8 mouse cellular contexts compared by ENCODE assay signal in genomic region chr16:45990901-45991676, GRCm38 (mm10). TPM values are rescaled to one million over a fixed set of nuclear protein-coding genes. Genes with fewer than 3 reads are reported as not detected.
DNase-seq lines count a peak whose midpoint lies in the region; ATAC-seq and TF ChIP-seq lines count a peak whose summit lies in the region.
"Had no signal": no experiment of that assay in that cellular context is flagged by ENCODE, and none has a peak within 500 bp of the region (broad histone marks: within the 10 kb centered on the region; RNA-seq: fewer than 3 reads in every experiment).

No protein-coding gene starts in this region.

- no peaks in the 10 kb centered on the region for H3K36me3 ChIP-seq in kidney, adult 2 months (ENCODE audit: control insufficient read depth, insufficient read depth, low read length)
- H3K36me3 ChIP-seq in ES-E14 (ENCODE audit: control insufficient read depth, insufficient read depth, low read length, poor library complexity, severe bottlenecking), result no peaks in the 10 kb centered on the region
- no peaks in the 10 kb centered on the region for H3K36me3 ChIP-seq in hindbrain, postnatal 0 days (ENCODE audit: insufficient read depth, low read length)

- ATAC-seq in hindbrain, postnatal 0 days, result no peak

- no peak for TF ChIP-seq POLR2A in kidney, adult 2 months (IDR thresholded peaks at IDR 0.05; ENCODE audit: low read depth, low read length)

- no peaks in the 10 kb centered on the region for H3K9me3 ChIP-seq in ES-E14 (ENCODE audit: control insufficient read depth, insufficient read depth, low read depth, low read length)
- H3K9me3 ChIP-seq in hindbrain, postnatal 0 days (ENCODE audit: low read length), result no peaks in the 10 kb centered on the region

- H3K27ac ChIP-seq in kidney, adult 2 months (ENCODE audit: insufficient read depth, low read depth, low read length), result no peak overlapping the region
- H3K27ac ChIP-seq in ES-E14 (ENCODE audit: insufficient read depth, low read depth, low read length, poor library complexity, severe bottlenecking), result no peak overlapping the region
- H3K27ac ChIP-seq in hindbrain, postnatal 0 days, result no peak overlapping the region

- H3K4me1 ChIP-seq in kidney, adult 2 months (ENCODE audit: control insufficient read depth, insufficient read depth, low read length), result no peaks in the 10 kb centered on the region
- H3K4me1 ChIP-seq in ES-E14 (ENCODE audit: control insufficient read depth in 2 of 2, insufficient read depth in 2 of 2, low read length in 2 of 2, poor library complexity in 1 of 2), result no peaks in the 10 kb centered on the region
- H3K4me1 ChIP-seq in hindbrain, postnatal 0 days (ENCODE audit: insufficient read depth, low read length), result no peaks in the 10 kb centered on the region

- no peaks in the 10 kb centered on the region for H3K27me3 ChIP-seq in kidney, adult 2 months (replicated peaks; ENCODE audit: control insufficient read depth, insufficient read depth, low read length)
- H3K27me3 ChIP-seq in hindbrain, postnatal 0 days (ENCODE audit: insufficient read depth, low read length), result no peaks in the 10 kb centered on the region

- peak; percentile 17 for DNase-seq in kidney, adult 2 months
- DNase-seq in kidney, adult 8-10 months, result no peak
- DNase-seq in A20 (ENCODE audit: low read depth, low spot score) (peak; percentile 21), ES-E14 (ENCODE audit: low read depth, low spot score) (no peak)
- peak; percentile 70 for DNase-seq in hindbrain, postnatal 0 days (ENCODE audit: low spot score)
- no peak for DNase-seq in spleen, postnatal 36 days (ENCODE audit: low spot score in 2 of 2)
- DNase-seq in layer of hippocampus, postnatal 10 days (ENCODE audit: low spot score in 2 of 2), result no peak
- DNase-seq: lung, adult 2 months had no signal

- TF ChIP-seq CTCF in kidney, adult 2 months (conservative IDR thresholded peaks at IDR 0.05; ENCODE audit: insufficient read depth, insufficient read length, low read depth, low read length), result 0 out of 2 replicates have a peak, but pooled peaks have one; percentile 13
- TF ChIP-seq CTCF in hindbrain, postnatal 0 days (IDR thresholded peaks at IDR 0.05; ENCODE audit: low read depth), result peak; percentile 52

- no peak overlapping the region for H3K9ac ChIP-seq in ES-E14 (ENCODE audit: insufficient read depth, low read depth, low read length, poor library complexity, severe bottlenecking)
- no peak overlapping the region for H3K9ac ChIP-seq in hindbrain, postnatal 0 days (replicated peaks; ENCODE audit: low read length)

- WGBS in kidney, adult 2 months, result 52% methylated on average over 10 of the region's 10 CpGs
- WGBS in hindbrain, postnatal 0 days, result 49% methylated on average over 10 of the region's 10 CpGs

- no peak overlapping the region for H3K4me2 ChIP-seq in hindbrain, postnatal 0 days (ENCODE audit: low read depth, low read length)

- H3K4me3 ChIP-seq in kidney, adult 2 months (ENCODE audit: insufficient read depth, low read depth, low read length), result no peak overlapping the region
- no peak overlapping the region for H3K4me3 ChIP-seq in ES-E14 (ENCODE audit: insufficient read depth in 1 of 2, low read depth in 1 of 2, low read length in 2 of 2, poor library complexity in 1 of 2, severe bottlenecking in 1 of 2)
- no peak overlapping the region for H3K4me3 ChIP-seq in hindbrain, postnatal 0 days (ENCODE audit: low read length)

- in situ Hi-C loops in ES-E14 (cut with MboI; ENCODE audit: low sequenced_read_pairs in 2 of 2, unreplicated experiment in 2 of 2), result no loop called here

TF ChIP-seq in ES-E14, 5 proteins besides CTCF, POLR2A, EP300 and RAD21:
- TF ChIP-seq CHD2 (IDR thresholded peaks at IDR 0.05; ENCODE audit: low read depth, low read length) (no peak), ZNF384 (IDR thresholded peaks at IDR 0.05; ENCODE audit: low read depth, low read length) (peak; percentile 62; the same call in 1 of the 2 replicates)

RNA-seq across cellular contexts. Expression of gene Plcxd2, which starts 18.9 kb away (rescaled TPM):
- polyA plus RNA-seq in kidney, adult 2 months (2012; rRNA removed), result 1.4 and 1.7 TPM in 2 replicates
- 2.3 and 3.3 TPM in 2 replicates for total RNA-seq in ES-E14 (2012; rRNA removed)
- 37.2 and 38.3 TPM in 2 replicates for total RNA-seq in hindbrain, postnatal 0 days (2014; rRNA removed)
- polyA plus RNA-seq in hindbrain, postnatal 0 days (2015; fragmentation: Nextera tagmentation; extraction: Ambion mirVana), result 12.2 and 12.7 TPM in 2 replicates
- total RNA-seq in layer of hippocampus, postnatal 10 days (2021), result 10 to 100 TPM; 32.8 to 34.0 TPM

RNA-seq across cellular contexts. Expression of gene Phldb2, which starts 37.7 kb away (rescaled TPM):
- polyA plus RNA-seq in kidney, adult 2 months (2012; rRNA removed), result 55.4 and 73.5 TPM in 2 replicates
- 22.3 and 36.2 TPM in 2 replicates for total RNA-seq in ES-E14 (2012; rRNA removed)
- 3.3 and 4.5 TPM in 2 replicates for total RNA-seq in hindbrain, postnatal 0 days (2014; rRNA removed)
- polyA plus RNA-seq in hindbrain, postnatal 0 days (2015; fragmentation: Nextera tagmentation; extraction: Ambion mirVana), result 6.2 and 7.2 TPM in 2 replicates
- 1 to 10 TPM; 7.4 to 10.0 TPM for total RNA-seq in layer of hippocampus, postnatal 10 days (2021)

Comparison
In these comparisons a context has a peak if more than half of its experiments do, and no peak if none do; other contexts are left out.
1. DNase-seq: peak in kidney, adult 2 months (single experiment), A20 (single experiment) and hindbrain, postnatal 0 days (single experiment); none in kidney, adult 8-10 months (0 of 2), ES-E14 (single experiment), spleen, postnatal 36 days (0 of 2) and layer of hippocampus, postnatal 10 days (0 of 2).